Mouse (Mus musculus) effector memory CD4-positive, alpha-beta T cell, adult 7 months (primary cell): ENCODE measurements around the gene Fmr1nb. TPM values are rescaled to one million over a fixed set of nuclear protein-coding genes. Genes with fewer than 3 reads are reported as not detected.

Source experiments
- polyA plus RNA-seq: library from polyadenylated mRNA; unstranded; fragments of 100-300 nt; shearing (Covaris generic); gene quantifications from one replicate; pipeline ENCODE4 v1.2.1, GENCODE M21; 2017

Fmr1nb gene
- polyA plus RNA-seq = not detected

DNA sequence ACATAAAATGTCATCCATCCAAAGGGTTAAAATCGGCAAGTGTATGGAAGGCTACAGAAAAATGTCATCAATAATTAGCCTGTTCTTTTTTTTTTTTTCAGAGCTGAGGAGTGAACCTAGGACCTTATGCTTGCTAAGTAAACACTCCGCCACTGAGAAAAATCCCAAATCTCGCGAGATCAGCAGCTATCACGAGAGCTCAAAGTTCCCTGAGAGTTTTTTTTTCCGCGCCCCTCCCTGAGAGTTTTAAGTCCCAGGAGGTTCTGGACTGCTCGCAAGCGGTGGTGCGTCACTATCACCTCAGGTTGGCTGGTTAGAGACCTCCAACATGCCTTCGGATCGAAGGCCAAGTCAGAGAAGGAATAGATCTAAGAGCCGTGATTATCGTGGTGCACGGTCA lies at the start of gene Fmr1nb:
Gene Fmr1nb, plus strand, starts transcription at position 234 of the 400 bp plus-strand sequence.

GRCm38 (mm10) chrX:68821059-68821458 lies 59.4 kb downstream of the Fmr1nb start, which contains the start of gene Gm14698:
Gm14698 (plus strand) TSS chrX:68821093.

Other genes starting within 250 kb of the Fmr1nb start
- gene Fmr1, start 83.3 kb upstream of the Fmr1nb start, polyA plus RNA-seq = 63.6 TPM
- gene Gm14698, start 59.3 kb downstream of the Fmr1nb start, polyA plus RNA-seq = 0.27 TPM
- gene Gm6812, start 131.2 kb downstream of the Fmr1nb start, polyA plus RNA-seq = not detected